Mouse (Mus musculus) MEL (cell line): ENCODE measurements around the gene 4930544D05Rik. TPM values are rescaled to one million over a fixed set of nuclear protein-coding genes. Genes with fewer than 3 reads are reported as not detected.

Experiments
- DNase-seq: peaks from one replicate; pipeline ENCODE4 v3.0.0; 2011; ENCODE audit warnings: low read depth, low spot score
- H3K27ac ChIP-seq: 2 replicates; pipeline ENCODE4 v1.5.1; 2012; ENCODE audit warnings: low read depth, mild to moderate bottlenecking, control low read depth, low read length, moderate library complexity; ENCODE audit not compliant: control insufficient read depth
- H3K27me3 ChIP-seq, 2 experiments: fragments of 150-350 bp in 1 of 2; sonication (generic) in 1 of 2; 2 replicates each; pipeline ENCODE4 v1.6.1; 2012; ENCODE audit warnings: low read length in 2 of 2, mild to moderate bottlenecking in 2 of 2, improper control_type of control experiment in 1 of 2, moderate library complexity in 1 of 2; ENCODE audit not compliant: insufficient read depth in 2 of 2, control insufficient read depth in 1 of 2
- H3K36me3 ChIP-seq, 2 experiments: 2 replicates each; pipeline ENCODE4 v1.6.1; 2012 to 2014; ENCODE audit warnings: low read length in 2 of 2, improper control_type of control experiment in 1 of 2, inconsistent platforms in 1 of 2, mild to moderate bottlenecking in 1 of 2; ENCODE audit not compliant: insufficient read depth in 2 of 2, control insufficient read depth in 1 of 2
- H3K4me1 ChIP-seq, 2 experiments: fragments of 150-350 bp in 1 of 2; sonication (generic) in 1 of 2; 2 replicates each; pipeline ENCODE4 v1.6.1; 2012; ENCODE audit warnings: low read length in 2 of 2, improper control_type of control experiment in 1 of 2, mild to moderate bottlenecking in 1 of 2; ENCODE audit not compliant: insufficient read depth in 2 of 2, control insufficient read depth in 1 of 2
- H3K4me3 ChIP-seq, 2 experiments: fragments of 150-350 bp in 1 of 2; sonication (generic) in 1 of 2; 2 replicates each; pipeline ENCODE4 v1.5.1; 2012; ENCODE audit warnings: low read depth in 2 of 2, low read length in 2 of 2, mild to moderate bottlenecking in 2 of 2, moderate library complexity in 2 of 2, control low read depth in 1 of 2, improper control_type of control experiment in 1 of 2; ENCODE audit not compliant: control insufficient read depth in 1 of 2, insufficient read depth in 1 of 2
- H3K79me2 ChIP-seq: 2 replicates; pipeline ENCODE4 v1.6.1; 2012; ENCODE audit warnings: mild to moderate bottlenecking, low read length, moderate library complexity; ENCODE audit not compliant: control insufficient read depth, poor library complexity, insufficient read depth
- H3K9ac ChIP-seq: 2 replicates; pipeline ENCODE4 v1.6.1; 2012; ENCODE audit warnings: low read depth, mild to moderate bottlenecking, control low read depth, low read length, moderate library complexity; ENCODE audit not compliant: control insufficient read depth, poor library complexity, severe bottlenecking
- H3K9me3 ChIP-seq: fragments of 150-350 bp; sonication (generic); replicated peaks from 2 replicates; pipeline ENCODE4 v1.6.1; 2012; ENCODE audit warnings: mild to moderate bottlenecking, low read length, improper control_type of control experiment, moderate library complexity; ENCODE audit not compliant: insufficient read depth
- CHD1 ChIP-seq: IDR thresholded peaks from 2 replicates; pipeline ENCODE4 v1.6.1; 2012; ENCODE audit warnings: low read depth, mild to moderate bottlenecking, inconsistent platforms, low read length, improper control_type of control experiment
- CHD2 ChIP-seq: IDR thresholded peaks from 2 replicates; pipeline ENCODE4 v1.6.1; 2011; ENCODE audit warnings: low read length, improper control_type of control experiment
- ELF1 ChIP-seq: IDR thresholded peaks from 2 replicates; pipeline ENCODE4 v1.6.1; 2014; ENCODE audit warnings: low read depth, mild to moderate bottlenecking, inconsistent platforms, low read length, improper control_type of control experiment, moderate library complexity
- GATA1 ChIP-seq: IDR thresholded peaks from 2 replicates; pipeline ENCODE4 v1.6.1; 2011; ENCODE audit warnings: low read depth, low read length, improper control_type of control experiment
- MAFK ChIP-seq: IDR thresholded peaks from 2 replicates; pipeline ENCODE4 v1.6.1; 2011; ENCODE audit warnings: low read depth, mild to moderate bottlenecking, low read length, improper control_type of control experiment, borderline replicate concordance
- MAX ChIP-seq: IDR thresholded peaks from 2 replicates; pipeline ENCODE4 v1.6.1; 2011; ENCODE audit warnings: low read length, improper control_type of control experiment
- MEF2A ChIP-seq: IDR thresholded peaks from 2 replicates; pipeline ENCODE4 v1.6.1; 2014; ENCODE audit warnings: low read depth, mild to moderate bottlenecking, inconsistent platforms, low read length, improper control_type of control experiment; ENCODE audit not compliant: poor library complexity, insufficient replicate concordance, severe bottlenecking; ENCODE audit errors: extremely low read depth
- NELFE ChIP-seq: IDR thresholded peaks from 2 replicates; pipeline ENCODE4 v1.6.1; 2011; ENCODE audit warnings: low read depth, low read length, improper control_type of control experiment
- POLR2AphosphoS2 ChIP-seq: IDR thresholded peaks from 2 replicates; pipeline ENCODE4 v1.6.1; 2011; ENCODE audit warnings: low read length, improper control_type of control experiment
- RCOR1 ChIP-seq: IDR thresholded peaks from 2 replicates; pipeline ENCODE4 v1.6.1; 2012; ENCODE audit warnings: low read depth, mild to moderate bottlenecking, inconsistent platforms, low read length, improper control_type of control experiment
- SIN3A ChIP-seq: IDR thresholded peaks from 2 replicates; pipeline ENCODE4 v1.6.1; 2012; ENCODE audit warnings: low read length, improper control_type of control experiment, inconsistent platforms
- TCF12 ChIP-seq: IDR thresholded peaks from 2 replicates; pipeline ENCODE4 v1.6.1; 2014; ENCODE audit warnings: low read depth, mild to moderate bottlenecking, inconsistent platforms, low read length, improper control_type of control experiment, moderate library complexity
- UBTF ChIP-seq: IDR thresholded peaks from 2 replicates; pipeline ENCODE4 v1.6.1; 2012; ENCODE audit warnings: low read depth, mild to moderate bottlenecking, inconsistent platforms, low read length, improper control_type of control experiment, moderate library complexity, borderline replicate concordance; ENCODE audit not compliant: insufficient read depth
- USF1 ChIP-seq: IDR thresholded peaks from 2 replicates; pipeline ENCODE4 v1.6.1; 2014; ENCODE audit warnings: low read depth, mild to moderate bottlenecking, inconsistent platforms, low read length, improper control_type of control experiment, moderate library complexity
- USF2 ChIP-seq, 2 experiments: IDR thresholded peaks; 2 replicates each; pipeline ENCODE4 v1.6.1; 2011 to 2012; ENCODE audit warnings: improper control_type of control experiment in 2 of 2, low read length in 2 of 2, borderline replicate concordance in 1 of 2, inconsistent platforms in 1 of 2, low read depth in 1 of 2, mild to moderate bottlenecking in 1 of 2; ENCODE audit not compliant: insufficient read depth in 1 of 2
- ZKSCAN1 ChIP-seq: IDR thresholded peaks from 2 replicates; pipeline ENCODE4 v1.6.1; 2012; ENCODE audit warnings: low read depth, mild to moderate bottlenecking, inconsistent platforms, low read length, improper control_type of control experiment, moderate library complexity
- ZMIZ1 ChIP-seq: IDR thresholded peaks from 2 replicates; pipeline ENCODE4 v1.6.1; 2012; ENCODE audit warnings: low read depth, mild to moderate bottlenecking, inconsistent platforms, low read length, improper control_type of control experiment, moderate library complexity
- polyA plus RNA-seq, 2 experiments: library from polyadenylated mRNA; stranded (reverse) in 1 of 2; unstranded in 1 of 2; fragments of >175 nt in 1 of 2; fragments of >200 nt in 1 of 2; gene quantifications; 2 replicates each; pipeline versions ENCODE4 v1.2.1 to v1.2.4; 2012; ENCODE audit warnings: low replicate concordance in 2 of 2, low read depth in 1 of 2; ENCODE audit not compliant: insufficient read length in 2 of 2, insufficient read depth in 1 of 2, missing spikeins in 1 of 2
- total RNA-seq: library from RNA; depleted of rRNA; stranded (reverse); fragments of 300-350 nt; gene quantifications from 2 replicates; pipeline ENCODE4 v1.2.3, GENCODE M21; 2012

The 4930544D05Rik gene
- total and polyA plus RNA-seq, 3 experiments = 0.10 TPM; not detected in 2

DNA sequence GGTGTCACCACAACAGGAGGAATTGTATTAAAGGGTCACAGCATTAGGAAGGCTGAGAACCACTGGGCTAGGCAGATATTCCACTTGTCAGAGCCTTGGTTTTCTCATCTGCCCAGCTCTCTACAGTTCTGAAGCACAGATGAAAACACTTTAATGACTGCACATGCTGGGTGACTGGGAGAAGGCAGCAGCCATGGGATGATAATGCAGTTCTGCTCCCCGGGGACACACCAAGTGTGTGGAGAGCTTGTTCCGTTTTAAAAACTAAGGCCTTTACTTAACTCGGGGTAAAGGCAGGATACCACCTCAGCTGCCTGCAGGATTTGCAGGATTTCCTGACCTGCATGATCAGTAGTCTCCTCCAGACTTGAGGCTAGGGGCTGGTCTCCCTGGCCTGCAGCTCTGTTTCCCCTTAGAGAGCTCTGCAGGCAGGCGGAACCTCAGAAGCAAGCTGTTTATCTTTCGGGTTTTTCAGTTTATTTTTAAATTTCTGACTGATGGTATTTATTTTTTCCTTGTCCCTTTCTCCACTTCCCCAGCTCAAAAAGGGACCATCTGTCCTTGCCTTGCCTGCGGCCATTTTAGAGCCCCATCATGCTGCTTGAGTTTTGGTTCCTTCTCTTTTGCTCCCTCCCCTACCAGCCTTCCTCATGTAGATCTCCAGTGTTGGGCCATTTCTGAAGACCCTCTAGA, 32.5 kb upstream of the 4930544D05Rik start:
- Histone ChIP-seq H3K4me3 (no peak overlapping the region), H3K36me3 (no peaks in the 10 kb centered on the region; a peak in 1 of 4 replicates), H3K27me3 (no peaks in the 10 kb centered on the region), H3K27ac (no peak overlapping the region)
- DNase-seq = no peak
- TF ChIP-seq USF2 (IDR thresholded peaks at IDR 0.05; ENCODE audit: borderline replicate concordance in 1 of 2, insufficient read depth in 1 of 2, low read depth in 1 of 2, low read length in 2 of 2) (no peak), UBTF (no peak), MAFK (no peak), CHD1 (no peak), ELF1 (no peak), TCF12 (no peak), CHD2 (no peak), RCOR1 (no peak), USF1 (no peak), GATA1 (no peak), MAX (no peak), ZKSCAN1 (no peak), NELFE (no peak), SIN3A (no peak), MEF2A (no peak)
- TF ChIP-seq, all 39 proteins: peak for 0
- no peak overlapping the region for H3K9ac ChIP-seq
- H3K79me2 ChIP-seq = peaks cover 3% of the 10 kb centered on the region
- H3K9me3 ChIP-seq = no peaks in the 10 kb centered on the region
- H3K4me1 ChIP-seq = no peaks in the 10 kb centered on the region

DNA sequence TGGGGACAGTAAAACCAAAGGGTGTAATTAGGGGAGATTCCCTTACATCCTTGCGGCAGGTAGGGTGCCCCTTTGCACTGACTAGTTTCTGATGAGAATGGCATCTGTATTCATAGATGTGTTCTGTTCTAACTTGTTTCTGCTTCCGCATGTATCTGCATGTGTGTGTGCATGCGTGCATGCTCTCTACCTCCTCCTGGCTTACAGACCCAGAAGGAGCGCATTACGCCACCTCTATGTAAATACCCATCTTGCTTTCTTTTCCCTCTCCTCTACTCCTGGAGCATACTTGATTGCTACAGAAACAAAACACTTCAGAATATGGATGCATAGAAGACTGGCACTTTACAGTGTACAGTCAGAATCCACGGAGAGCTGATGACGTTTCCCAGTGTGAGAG, 31.9 kb upstream of the 4930544D05Rik start:
- DNase-seq = no peak
- H3K27ac ChIP-seq = no peak overlapping the region
- H3K9ac ChIP-seq = no peak overlapping the region
- no peak overlapping the region for H3K4me3 ChIP-seq
- H3K36me3 ChIP-seq = no peaks in the 10 kb centered on the region; a peak in 1 of 4 replicates
- H3K27me3 ChIP-seq = no peaks in the 10 kb centered on the region
- no peaks in the 10 kb centered on the region for H3K4me1 ChIP-seq
- TF ChIP-seq POLR2AphosphoS2 (no peak), MEF2A (no peak), ZMIZ1 (no peak), ZKSCAN1 (no peak), MAX (no peak)
- TF ChIP-seq, all 39 proteins: peak for 0
- peaks cover 2% of the 10 kb centered on the region for H3K79me2 ChIP-seq
- no peaks in the 10 kb centered on the region for H3K9me3 ChIP-seq
